Mouse (Mus musculus) limb, embryonic 14.5 days (tissue): Measurements from ENCODE around the gene Jade1. TPM values are rescaled to one million over a fixed set of nuclear protein-coding genes. Genes with fewer than 3 reads are reported as not detected.

Source experiments
- ATAC-seq: fragments of 200-750 bp; cut with Nextera tagmentation; 2 replicates; pipeline ENCODE4 v1.8.0; 2017; ENCODE audit warnings: low read depth, moderate number of reproducible peaks, moderate TSS enrichment; ENCODE audit not compliant: low FRiP score
- DNase-seq: peaks from one replicate; pipeline ENCODE4 v3.0.0-alpha.2; 2015; ENCODE audit warnings: low spot score
- H3K27ac ChIP-seq: fragments of 300-500 bp; sonication (generic); replicated peaks from 2 replicates; pipeline ENCODE4 v1.5.1; 2014; ENCODE audit warnings: low read depth, mild to moderate bottlenecking, low read length, moderate library complexity, mixed read lengths
- H3K27me3 ChIP-seq: fragments of 300-500 bp; sonication (generic); 2 replicates; pipeline ENCODE4 v1.6.1; 2014; ENCODE audit warnings: low read length, mixed read lengths; ENCODE audit not compliant: control insufficient read depth, insufficient read depth
- H3K36me3 ChIP-seq: fragments of 300-500 bp; sonication (generic); 2 replicates; pipeline ENCODE4 v1.6.1; 2014; ENCODE audit warnings: mild to moderate bottlenecking, low read length, moderate library complexity, mixed read lengths; ENCODE audit not compliant: control insufficient read depth, insufficient read depth
- H3K4me1 ChIP-seq: fragments of 300-500 bp; sonication (generic); 2 replicates; pipeline ENCODE4 v1.6.1; 2014; ENCODE audit warnings: antibody characterized with exemption, low read length, mixed read lengths; ENCODE audit not compliant: control insufficient read depth, insufficient read depth
- H3K4me2 ChIP-seq: fragments of 300-500 bp; sonication (generic); replicated peaks from 2 replicates; pipeline ENCODE4 v1.6.1; 2014; ENCODE audit warnings: low read depth, mild to moderate bottlenecking, low read length, moderate library complexity; ENCODE audit not compliant: severe bottlenecking
- H3K4me3 ChIP-seq: fragments of 300-500 bp; sonication (generic); replicated peaks from 2 replicates; pipeline ENCODE4 v1.5.1; 2014; ENCODE audit warnings: low read length
- H3K9ac ChIP-seq: fragments of 300-500 bp; sonication (generic); 2 replicates; pipeline ENCODE4 v1.6.1; 2014; ENCODE audit warnings: mild to moderate bottlenecking, low read depth, low read length, moderate library complexity; ENCODE audit not compliant: severe bottlenecking
- H3K9me3 ChIP-seq: fragments of 300-500 bp; sonication (generic); 2 replicates; pipeline ENCODE4 v1.6.1; 2016; ENCODE audit warnings: low read length; ENCODE audit not compliant: control insufficient read depth
- POLR2A ChIP-seq: fragments of 200-500 bp; IDR thresholded peaks from 2 replicates; pipeline ENCODE4 v1.8.0; 2012; ENCODE audit warnings: inconsistent platforms, mild to moderate bottlenecking, moderate library complexity, borderline replicate concordance; ENCODE audit not compliant: insufficient read depth, insufficient read length; ENCODE audit errors: extremely low read depth
- WGBS: fragments of 180-500 bp; shearing (Covaris S2); extraction: QIAGEN DNeasy Blood & Tissue Kit; methylation state at CpG from one replicate; pipeline ENCODE4 v1.1.7; 2014; 5-methylcytosine and 5-hydroxymethylcytosine counted together
- polyA plus RNA-seq, 2 experiments: library from polyadenylated mRNA; depleted of rRNA in 1 of 2; stranded (reverse) in 1 of 2; unstranded in 1 of 2; fragments of >200 nt; fragmentation: Nextera tagmentation in 1 of 2; extraction: Ambion mirVana in 1 of 2; gene quantifications; 2 replicates each; pipeline versions ENCODE4 v1.2.1 to v1.2.3; 2012 to 2014

Jade1 gene
- polyA plus RNA-seq, 2 experiments, result 8.8 to 12.8 TPM

GRCm38 (mm10) chr3:41612211-41612610 lies 56.7 kb downstream of the Jade1 start:
- no peak for ATAC-seq
- WGBS, result 91% methylated on average over 3 of the region's 3 CpGs

GRCm38 (mm10) chr3:41613706-41614105 lies 58.2 kb downstream of the Jade1 start:
- Histone ChIP-seq H3K9me3 (no peaks in the 10 kb centered on the region), H3K36me3 (peaks cover 28% of the 10 kb centered on the region), H3K4me2 (no peak overlapping the region), H3K4me1 (no peaks in the 10 kb centered on the region), H3K9ac (no peak overlapping the region), H3K27ac (no peak overlapping the region), H3K4me3 (no peak overlapping the region), H3K27me3 (no peaks in the 10 kb centered on the region)
- no peak for ATAC-seq
- TF ChIP-seq POLR2A, result no peak
- 85% methylated on average over 9 of the region's 9 CpGs for WGBS
- DNase-seq, result no peak

More at GRCm38 (mm10) chr3:41612211-41612610, 56.7 kb downstream of the Jade1 start:
- no peaks in the 10 kb centered on the region for H3K27me3 ChIP-seq
- H3K4me1 ChIP-seq, result no peaks in the 10 kb centered on the region
- H3K36me3 ChIP-seq, result peaks cover 28% of the 10 kb centered on the region
- no peak for TF ChIP-seq POLR2A
- H3K4me2 ChIP-seq, result no peak overlapping the region
- no peak for DNase-seq
- H3K9me3 ChIP-seq, result no peaks in the 10 kb centered on the region
- H3K27ac ChIP-seq, result no peak overlapping the region
- H3K4me3 ChIP-seq, result no peak overlapping the region
- H3K9ac ChIP-seq, result no peak overlapping the region

DNA sequence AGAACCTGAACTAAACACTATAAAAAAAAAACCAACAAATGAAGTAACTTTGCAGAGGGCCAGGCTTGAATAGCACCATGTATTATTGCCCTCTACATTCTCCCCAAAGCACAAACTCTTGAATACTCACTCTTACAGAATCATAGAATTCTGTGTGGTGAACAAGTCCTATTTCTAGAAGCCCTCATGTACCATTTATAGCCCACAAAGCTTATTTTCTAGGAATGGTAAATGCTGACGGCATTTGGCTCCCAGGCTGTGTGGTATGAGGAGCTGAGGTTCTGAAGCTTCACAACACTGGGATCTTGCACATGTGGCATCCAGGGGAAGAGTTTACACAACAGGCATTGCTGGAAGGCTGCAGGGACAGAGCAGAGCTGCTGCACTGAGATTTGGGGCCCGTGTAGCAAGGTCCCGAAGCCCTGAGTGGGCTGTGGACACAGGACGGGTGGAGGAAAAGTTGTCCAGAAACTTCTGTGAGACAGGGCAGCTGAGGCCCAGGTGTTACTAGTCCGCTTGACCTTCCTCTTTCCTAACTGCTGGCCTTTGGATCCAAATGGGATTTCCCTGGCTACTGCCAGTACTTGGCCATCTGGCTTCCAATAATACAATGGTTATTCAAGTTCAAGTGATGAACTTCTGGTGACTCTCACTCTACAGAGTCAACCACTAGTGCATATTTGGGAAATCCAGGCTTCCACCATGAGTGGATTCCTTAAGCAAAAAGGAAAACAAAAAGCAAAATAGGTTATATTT lies 58.9 kb downstream of the Jade1 start:
- H3K36me3 ChIP-seq, result peaks cover 28% of the 10 kb centered on the region
- H3K27ac ChIP-seq, result no peak overlapping the region
- no peak for DNase-seq
- H3K27me3 ChIP-seq, result no peaks in the 10 kb centered on the region
- H3K4me2 ChIP-seq, result no peak overlapping the region
- WGBS, result 84% methylated on average over 5 of the region's 5 CpGs
- no peaks in the 10 kb centered on the region for H3K9me3 ChIP-seq
- no peak overlapping the region for H3K4me3 ChIP-seq
- no peaks in the 10 kb centered on the region for H3K4me1 ChIP-seq
- no peak for ATAC-seq
- H3K9ac ChIP-seq, result no peak overlapping the region
- no peak for TF ChIP-seq POLR2A

- Histone ChIP-seq H3K4me2 (no peak overlapping the region), H3K9ac (no peak overlapping the region), H3K27ac (no peak overlapping the region), H3K4me3 (no peak overlapping the region), H3K4me1 (no peaks in the 10 kb centered on the region), H3K36me3 (peaks cover 10% of the 10 kb centered on the region; the same call in 1 of the 2 replicates), H3K9me3 (no peaks in the 10 kb centered on the region), H3K27me3 (no peaks in the 10 kb centered on the region)
- ATAC-seq (no peak), DNase-seq (no peak)
- TF ChIP-seq POLR2A, result no peak
- 78% methylated on average over 3 of the region's 3 CpGs for WGBS
These were observed 62.5 kb downstream of the Jade1 start for GRCm38 (mm10) chr3:41618036-41618435.

GRCm38 (mm10) chr3:41618488-41618887 lies 63.0 kb downstream of the Jade1 start:
- Histone ChIP-seq H3K27me3 (no peaks in the 10 kb centered on the region), H3K4me1 (no peaks in the 10 kb centered on the region), H3K4me3 (no peak overlapping the region), H3K36me3 (peaks cover 7% of the 10 kb centered on the region; the same call in 1 of the 2 replicates), H3K27ac (no peak overlapping the region), H3K9ac (no peak overlapping the region), H3K9me3 (no peaks in the 10 kb centered on the region), H3K4me2 (no peak overlapping the region)
- ATAC-seq (no peak), DNase-seq (no peak)
- TF ChIP-seq POLR2A, result no peak
- WGBS, result 91% methylated on average over 3 of the region's 3 CpGs
